8 mouse cellular contexts compared by ENCODE assay signal in genomic region chr10:80901409-80902272, GRCm38 (mm10). TPM values are rescaled to one million over a fixed set of nuclear protein-coding genes. Genes with fewer than 3 reads are reported as not detected.
DNase-seq lines count a peak whose midpoint lies in the region; ATAC-seq and TF ChIP-seq lines count a peak whose summit lies in the region.

No protein-coding gene starts in this region.

- H3K4me2 ChIP-seq in limb, embryonic 13.5 days (replicated peaks), result peak overlapping the region; percentile 50
- peak overlapping the region; percentile 47 for H3K4me2 ChIP-seq in stomach, embryonic 16.5 days (ENCODE audit: low read depth, low read length)

- WGBS in limb, embryonic 13.5 days, result 88% methylated on average over 19 of the region's 19 CpGs
- WGBS in stomach, embryonic 16.5 days, result 82% methylated on average over 19 of the region's 19 CpGs

- H3K27ac ChIP-seq in testis, adult 2 months (ENCODE audit: control insufficient read depth, insufficient read depth, low read depth, low read length), result no peak overlapping the region
- peak overlapping the region; percentile 70 for H3K27ac ChIP-seq in limb, embryonic 13.5 days
- peak overlapping the region; percentile 43 for H3K27ac ChIP-seq in stomach, embryonic 16.5 days (ENCODE audit: low read length)

- ATAC-seq in limb, embryonic 13.5 days (ENCODE audit: low FRiP score, low read depth), result no peak
- no peak for ATAC-seq in stomach, embryonic 16.5 days (ENCODE audit: insufficient read depth, low FRiP score)

- TF ChIP-seq POLR2A in testis, adult 2 months (IDR thresholded peaks at IDR 0.05; ENCODE audit: control insufficient read depth, low read depth, low read length), result no peak

- H3K4me3 ChIP-seq in testis, adult 2 months (ENCODE audit: control insufficient read depth, low read depth, low read length), result peak overlapping the region; percentile 87
- peak overlapping the region; percentile 91 for H3K4me3 ChIP-seq in limb, embryonic 13.5 days
- 0 out of 2 replicates have a peak overlapping the region, but pooled peaks have one; percentile 17 for H3K4me3 ChIP-seq in stomach, embryonic 16.5 days (replicated peaks; ENCODE audit: low read length)

- DNase-seq in adrenal gland, adult (ENCODE audit: inconsistent age in 2 of 2, low spot score in 1 of 2), result peak; percentile 55 to 70
- DNase-seq in adrenal gland, adult 18-20 months (ENCODE audit: low spot score in 2 of 2), result no peak
- DNase-seq in testis, postnatal 14 days (ENCODE audit: low spot score), result no peak
- DNase-seq in urinary bladder, adult 2 months (ENCODE audit: low spot score), result no peak
- no peak for DNase-seq in spleen, postnatal 4 days (ENCODE audit: low spot score in 2 of 2)

- no peaks in the 10 kb centered on the region for H3K27me3 ChIP-seq in testis, adult 2 months (ENCODE audit: control insufficient read depth, insufficient read depth, low read length)
- peaks cover 5% of the 10 kb centered on the region; the same call in 1 of the 2 replicates for H3K27me3 ChIP-seq in limb, embryonic 13.5 days
- H3K27me3 ChIP-seq in stomach, embryonic 16.5 days (ENCODE audit: control insufficient read depth, insufficient read depth, low read length), result no peaks in the 10 kb centered on the region

- no peaks in the 10 kb centered on the region for H3K36me3 ChIP-seq in testis, adult 2 months (ENCODE audit: control insufficient read depth, insufficient read depth, low read length)
- peaks cover 70% of the 10 kb centered on the region for H3K36me3 ChIP-seq in limb, embryonic 13.5 days
- peaks cover 2% of the 10 kb centered on the region for H3K36me3 ChIP-seq in stomach, embryonic 16.5 days (ENCODE audit: control insufficient read depth, insufficient read depth, low read length)

- peak overlapping the region; percentile 39 for H3K9ac ChIP-seq in limb, embryonic 13.5 days
- peak overlapping the region; percentile 53 for H3K9ac ChIP-seq in stomach, embryonic 16.5 days (ENCODE audit: low read length)

- no peaks in the 10 kb centered on the region for H3K9me3 ChIP-seq in limb, embryonic 13.5 days
- no peaks in the 10 kb centered on the region for H3K9me3 ChIP-seq in stomach, embryonic 16.5 days (replicated peaks; ENCODE audit: control insufficient read depth, low read length)

- H3K4me1 ChIP-seq in testis, adult 2 months (ENCODE audit: control insufficient read depth, insufficient read depth, low read length), result peaks cover 29% of the 10 kb centered on the region
- H3K4me1 ChIP-seq in limb, embryonic 13.5 days, result peaks cover 22% of the 10 kb centered on the region
- peaks cover 17% of the 10 kb centered on the region for H3K4me1 ChIP-seq in stomach, embryonic 16.5 days (ENCODE audit: control insufficient read depth, insufficient read depth, low read length)

- no peak for TF ChIP-seq CTCF in testis, adult 2 months (IDR thresholded peaks at IDR 0.05; ENCODE audit: control insufficient read depth, insufficient read depth, insufficient replicate concordance, low read depth, low read length)

RNA-seq across cellular contexts. Expression of gene Timm13, which starts 0.9 kb away (rescaled TPM):
- total RNA-seq in adrenal gland, adult 18-20 months (2021), result 100 to 1,000 TPM; 208 to 219 TPM
- 76.7 and 104 TPM in 2 replicates for polyA plus RNA-seq in testis, adult 2 months (2012; rRNA removed)
- 306 and 335 TPM in 2 replicates for polyA plus RNA-seq in limb, embryonic 13.5 days (2015; fragmentation: Nextera tagmentation; extraction: Ambion mirVana)
- 288 and 309 TPM in 2 replicates for polyA plus RNA-seq in stomach, embryonic 16.5 days (2015; fragmentation: Nextera tagmentation; extraction: Ambion mirVana)
- polyA plus RNA-seq in urinary bladder, adult 2 months (2012; rRNA removed), result 111 and 113 TPM in 2 replicates

RNA-seq across cellular contexts. Expression of gene Lmnb2, which starts 16.4 kb away (rescaled TPM):
- total RNA-seq in adrenal gland, adult 18-20 months (2021), result 10 to 100 TPM; 14.1 to 15.2 TPM
- 177 TPM in 2 replicates for polyA plus RNA-seq in testis, adult 2 months (2012; rRNA removed)
- 54.6 and 63.2 TPM in 2 replicates for polyA plus RNA-seq in limb, embryonic 13.5 days (2015; fragmentation: Nextera tagmentation; extraction: Ambion mirVana)
- polyA plus RNA-seq in stomach, embryonic 16.5 days (2015; fragmentation: Nextera tagmentation; extraction: Ambion mirVana), result 43.4 and 43.9 TPM in 2 replicates
- polyA plus RNA-seq in urinary bladder, adult 2 months (2012; rRNA removed), result 10.5 and 14.1 TPM in 2 replicates

RNA-seq across cellular contexts. Expression of gene Gadd45b, which starts 28.2 kb away (rescaled TPM):
- 10 to 100 TPM; 34.1 to 75.0 TPM for total RNA-seq in adrenal gland, adult 18-20 months (2021)
- polyA plus RNA-seq in testis, adult 2 months (2012; rRNA removed), result 7.8 and 9.1 TPM in 2 replicates
- polyA plus RNA-seq in limb, embryonic 13.5 days (2015; fragmentation: Nextera tagmentation; extraction: Ambion mirVana), result 32.3 and 32.7 TPM in 2 replicates
- 34.8 and 40.9 TPM in 2 replicates for polyA plus RNA-seq in stomach, embryonic 16.5 days (2015; fragmentation: Nextera tagmentation; extraction: Ambion mirVana)
- 17.9 and 29.9 TPM in 2 replicates for polyA plus RNA-seq in urinary bladder, adult 2 months (2012; rRNA removed)

RNA-seq across cellular contexts. Expression of gene Tmprss9, which starts 30.0 kb away (rescaled TPM):
- under 1 TPM; 0.10 to 0.13 TPM for total RNA-seq in adrenal gland, adult 18-20 months (2021)
- polyA plus RNA-seq in testis, adult 2 months (2012; rRNA removed), result 2.0 and 2.7 TPM in 2 replicates
- polyA plus RNA-seq in limb, embryonic 13.5 days (2015; fragmentation: Nextera tagmentation; extraction: Ambion mirVana), result 0.06 and 0.08 TPM in 2 replicates
- 0.06 TPM in 1 of 2 replicates, not detected in the other for polyA plus RNA-seq in stomach, embryonic 16.5 days (2015; fragmentation: Nextera tagmentation; extraction: Ambion mirVana)
- 0.44 and 0.49 TPM in 2 replicates for polyA plus RNA-seq in urinary bladder, adult 2 months (2012; rRNA removed)

RNA-seq across cellular contexts. Expression of gene Sppl2b, which starts 46.6 kb away (rescaled TPM):
- total RNA-seq in adrenal gland, adult 18-20 months (2021), result 10 to 100 TPM; 24.0 to 28.3 TPM
- 169 and 173 TPM in 2 replicates for polyA plus RNA-seq in testis, adult 2 months (2012; rRNA removed)
- 49.0 and 54.1 TPM in 2 replicates for polyA plus RNA-seq in limb, embryonic 13.5 days (2015; fragmentation: Nextera tagmentation; extraction: Ambion mirVana)
- polyA plus RNA-seq in stomach, embryonic 16.5 days (2015; fragmentation: Nextera tagmentation; extraction: Ambion mirVana), result 40.0 and 42.7 TPM in 2 replicates
- 33.0 and 37.4 TPM in 2 replicates for polyA plus RNA-seq in urinary bladder, adult 2 months (2012; rRNA removed)

Comparison
In these comparisons a context has a peak if more than half of its experiments do, and no peak if none do; other contexts are left out.
1. DNase-seq: peak in adrenal gland, adult (2 of 2); none in adrenal gland, adult 18-20 months (0 of 2), testis, postnatal 14 days (single experiment), urinary bladder, adult 2 months (single experiment) and spleen, postnatal 4 days (0 of 2).
2. H3K4me3 ChIP-seq: peak in every context shown above with its lines; median percentile 91 in limb, embryonic 13.5 days; 87 in testis, adult 2 months; 17 in stomach, embryonic 16.5 days.